Mouse (Mus musculus) heart, embryonic 15.5 days (tissue): Measurements from ENCODE around the gene Hcn3. TPM values are rescaled to one million over a fixed set of nuclear protein-coding genes. Genes with fewer than 3 reads are reported as not detected.
A peak's percentile ranks its signal among the peaks of the same experiment; 100 is the strongest.

Experiments used
- ATAC-seq: fragments of 200-750 bp; cut with Nextera tagmentation; replicated peaks from 2 replicates; pipeline ENCODE4 v1.8.0; 2017; ENCODE audit warnings: low read depth, moderate TSS enrichment; ENCODE audit not compliant: insufficient number of reproducible peaks, insufficient read depth, low FRiP score
- H3K27ac ChIP-seq: fragments of 300-500 bp; sonication (generic); 2 replicates; pipeline ENCODE4 v1.5.1; 2015; ENCODE audit warnings: mild to moderate bottlenecking, inconsistent platforms
- H3K27me3 ChIP-seq: fragments of 300-500 bp; sonication (generic); 2 replicates; pipeline ENCODE4 v1.6.1; 2015; ENCODE audit warnings: inconsistent platforms
- H3K36me3 ChIP-seq: fragments of 300-500 bp; sonication (generic); 2 replicates; pipeline ENCODE4 v1.6.1; 2015; ENCODE audit warnings: mild to moderate bottlenecking, inconsistent platforms
- H3K4me1 ChIP-seq: fragments of 300-500 bp; sonication (generic); replicated peaks from 2 replicates; pipeline ENCODE4 v1.6.1; 2015; ENCODE audit warnings: inconsistent platforms
- H3K4me2 ChIP-seq: fragments of 300-500 bp; sonication (generic); 2 replicates; pipeline ENCODE4 v1.6.1; 2015; ENCODE audit warnings: inconsistent platforms, mild to moderate bottlenecking, moderate library complexity
- H3K4me3 ChIP-seq: fragments of 300-500 bp; sonication (generic); 2 replicates; pipeline ENCODE4 v1.5.1; 2015; ENCODE audit warnings: mild to moderate bottlenecking, inconsistent platforms
- H3K9ac ChIP-seq: fragments of 300-500 bp; sonication (generic); 2 replicates; pipeline ENCODE4 v1.6.1; 2015; ENCODE audit warnings: mild to moderate bottlenecking, inconsistent platforms
- H3K9me3 ChIP-seq: fragments of 300-500 bp; sonication (generic); replicated peaks from 2 replicates; pipeline ENCODE4 v1.6.1; 2016; ENCODE audit warnings: inconsistent platforms
- WGBS: fragments of 180-500 bp; shearing (Covaris S2); methylation state at CpG from one replicate; pipeline ENCODE4 v1.1.7; 2015; ENCODE audit warnings: mixed read lengths; 5-methylcytosine and 5-hydroxymethylcytosine counted together
- polyA plus RNA-seq: library from polyadenylated mRNA; unstranded; fragments of >200 nt; fragmentation: Nextera tagmentation; extraction: Ambion mirVana; gene quantifications from 2 replicates; pipeline ENCODE4 v1.2.1, GENCODE M21; 2015

Hcn3 gene
- polyA plus RNA-seq, 1 experiment from 2014 or later: 0.52 TPM

GRCm38 (mm10) chr3:89136365-89136764 is 23.6 kb downstream of the Hcn3 start:
- no peak overlapping the region for H3K9ac ChIP-seq
- H3K9me3 ChIP-seq: no peaks in the 10 kb centered on the region
- ATAC-seq: 0 out of 2 replicates have a peak, but pooled peaks have one; percentile 37
- H3K4me3 ChIP-seq: no peak overlapping the region
- H3K27me3 ChIP-seq: peaks cover 9% of the 10 kb centered on the region; the same call in 1 of the 2 replicates
- no peak overlapping the region for H3K4me2 ChIP-seq
- H3K27ac ChIP-seq: no peak overlapping the region
- H3K36me3 ChIP-seq: no peaks in the 10 kb centered on the region
- H3K4me1 ChIP-seq: peaks cover 6% of the 10 kb centered on the region; the same call in 1 of the 2 replicates
- WGBS: 38% methylated on average over 9 of the region's 9 CpGs

GRCm38 (mm10) chr3:89135958-89136357 is 24.0 kb downstream of the Hcn3 start, which contains the start of gene Pklr:
TSS of gene Pklr (plus strand) at chr3:89136142.
- Histone ChIP-seq H3K9ac (no peak within 1 kb of the TSS), H3K27ac (no peak within 1 kb of the TSS), H3K4me3 (no peak within 1 kb of the TSS), H3K36me3 (no peaks in the 10 kb centered on the region), H3K4me2 (no peak within 1 kb of the TSS), H3K9me3 (no peaks in the 10 kb centered on the region), H3K27me3 (peaks cover 9% of the 10 kb centered on the region; the same call in 1 of the 2 replicates), H3K4me1 (peaks cover 6% of the 10 kb centered on the region; the same call in 1 of the 2 replicates)
- ATAC-seq: no peak
- 50% methylated on average over 3 of the region's 3 CpGs for WGBS

- H3K27ac ChIP-seq: no peak overlapping the region
- H3K4me3 ChIP-seq: no peak overlapping the region
- WGBS: 63% methylated on average over 1 of the region's 1 CpGs
- no peaks in the 10 kb centered on the region for H3K9me3 ChIP-seq
- peaks cover 9% of the 10 kb centered on the region; the same call in 1 of the 2 replicates for H3K27me3 ChIP-seq
- H3K36me3 ChIP-seq: no peaks in the 10 kb centered on the region
- no peak overlapping the region for H3K4me2 ChIP-seq
- no peak overlapping the region for H3K9ac ChIP-seq
- peaks cover 6% of the 10 kb centered on the region; the same call in 1 of the 2 replicates for H3K4me1 ChIP-seq
- no peak for ATAC-seq
Observed at GRCm38 (mm10) chr3:89133752-89134151, 26.2 kb downstream of the Hcn3 start.

DNA sequence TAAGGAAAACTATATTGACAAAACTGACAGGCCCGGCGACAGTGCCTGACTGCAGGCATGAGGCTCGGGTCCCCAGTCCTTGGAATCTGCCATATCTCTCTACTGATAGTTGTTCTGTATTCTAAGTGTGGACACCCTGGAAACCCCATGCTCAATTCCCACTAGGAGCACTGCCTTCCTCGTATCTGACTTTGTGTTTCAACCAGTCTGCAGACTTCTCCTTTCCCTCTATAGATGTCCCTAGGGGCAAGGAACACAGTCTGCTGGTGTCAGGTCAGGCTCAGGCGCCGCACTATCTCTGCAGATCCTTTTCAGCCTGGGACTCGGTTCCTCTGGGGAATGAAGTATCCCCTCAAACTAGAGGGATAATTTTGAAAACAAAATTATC is 26.9 kb downstream of the Hcn3 start:
- H3K4me3 ChIP-seq: no peak overlapping the region
- 58% methylated on average over 7 of the region's 7 CpGs for WGBS
- peaks cover 6% of the 10 kb centered on the region; the same call in 1 of the 2 replicates for H3K4me1 ChIP-seq
- no peak overlapping the region for H3K4me2 ChIP-seq
- no peaks in the 10 kb centered on the region for H3K9me3 ChIP-seq
- no peak overlapping the region for H3K27ac ChIP-seq
- H3K36me3 ChIP-seq: no peaks in the 10 kb centered on the region
- no peak overlapping the region for H3K9ac ChIP-seq
- no peak for ATAC-seq
- H3K27me3 ChIP-seq: peaks cover 9% of the 10 kb centered on the region; the same call in 1 of the 2 replicates

- peak overlapping the region; percentile 25; the same call in 1 of the 2 replicates for H3K9ac ChIP-seq
- H3K27ac ChIP-seq: no peak overlapping the region
- ATAC-seq: no peak
- H3K4me1 ChIP-seq: peaks cover 6% of the 10 kb centered on the region; the same call in 1 of the 2 replicates
- peak overlapping the region; percentile 41 for H3K4me3 ChIP-seq
- no peaks in the 10 kb centered on the region for H3K36me3 ChIP-seq
- peaks cover 9% of the 10 kb centered on the region; the same call in 1 of the 2 replicates for H3K27me3 ChIP-seq
- H3K4me2 ChIP-seq: peak overlapping the region; percentile 73
- WGBS: 13% methylated on average over 30 of the region's 30 CpGs
- no peaks in the 10 kb centered on the region for H3K9me3 ChIP-seq
Observed at GRCm38 (mm10) chr3:89132285-89133062, 27.5 kb downstream of the Hcn3 start.

DNA sequence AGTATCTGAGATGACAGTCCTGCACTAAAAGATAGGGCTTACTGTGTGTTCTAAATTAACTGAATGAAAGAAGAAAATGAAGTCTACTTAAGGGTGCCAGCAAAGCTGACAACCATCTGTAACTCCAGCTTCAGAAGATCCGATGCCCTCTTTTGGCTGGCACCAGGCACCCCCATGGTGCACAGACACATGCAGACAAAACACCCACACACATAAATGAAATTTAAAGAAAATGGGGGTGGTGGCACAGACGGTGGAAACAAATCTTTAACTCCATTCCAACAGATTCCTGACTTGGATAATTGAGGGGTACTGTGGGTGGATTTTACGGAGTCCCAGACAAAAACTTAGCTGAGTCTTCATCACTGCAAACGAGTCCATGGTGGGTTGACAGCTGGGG is 28.2 kb downstream of the Hcn3 start:
- Histone ChIP-seq H3K27me3 (peaks cover 9% of the 10 kb centered on the region; the same call in 1 of the 2 replicates), H3K9me3 (no peaks in the 10 kb centered on the region), H3K9ac (no peak overlapping the region), H3K36me3 (no peaks in the 10 kb centered on the region), H3K4me2 (peak overlapping the region; percentile 73), H3K27ac (no peak overlapping the region), H3K4me3 (peak overlapping the region; percentile 41; the same call in 1 of the 2 replicates), H3K4me1 (peaks cover 6% of the 10 kb centered on the region; the same call in 1 of the 2 replicates)
- WGBS: 45% methylated on average over 4 of the region's 4 CpGs
- ATAC-seq: no peak

DNA sequence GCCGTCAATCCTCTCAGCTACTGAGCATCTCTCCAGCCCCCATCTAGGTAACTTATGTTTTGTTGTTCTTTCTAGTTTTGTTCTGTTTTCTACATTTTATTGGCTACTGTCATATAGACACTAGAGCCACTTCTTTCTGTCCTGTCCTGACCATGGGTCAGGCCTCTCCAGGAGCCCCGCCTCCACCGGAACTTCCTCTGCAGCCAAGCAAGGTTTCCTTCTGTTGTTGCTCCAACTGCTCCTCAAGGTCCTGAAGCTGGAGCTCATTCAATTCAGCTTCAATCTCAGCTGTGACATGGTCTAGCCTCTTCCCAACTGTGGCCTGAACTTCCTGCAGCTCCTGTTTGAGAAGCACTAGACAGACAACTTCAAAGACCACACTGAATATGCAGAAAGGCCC is 30.1 kb downstream of the Hcn3 start:
- no peak overlapping the region for H3K4me3 ChIP-seq
- no peak overlapping the region for H3K27ac ChIP-seq
- 82% methylated on average over 3 of the region's 3 CpGs for WGBS
- H3K9ac ChIP-seq: no peak overlapping the region
- no peak for ATAC-seq
- H3K4me2 ChIP-seq: no peak overlapping the region
- no peaks in the 10 kb centered on the region for H3K27me3 ChIP-seq
- H3K9me3 ChIP-seq: no peaks in the 10 kb centered on the region
- H3K36me3 ChIP-seq: no peaks in the 10 kb centered on the region
- H3K4me1 ChIP-seq: peaks cover 6% of the 10 kb centered on the region; the same call in 1 of the 2 replicates

DNA sequence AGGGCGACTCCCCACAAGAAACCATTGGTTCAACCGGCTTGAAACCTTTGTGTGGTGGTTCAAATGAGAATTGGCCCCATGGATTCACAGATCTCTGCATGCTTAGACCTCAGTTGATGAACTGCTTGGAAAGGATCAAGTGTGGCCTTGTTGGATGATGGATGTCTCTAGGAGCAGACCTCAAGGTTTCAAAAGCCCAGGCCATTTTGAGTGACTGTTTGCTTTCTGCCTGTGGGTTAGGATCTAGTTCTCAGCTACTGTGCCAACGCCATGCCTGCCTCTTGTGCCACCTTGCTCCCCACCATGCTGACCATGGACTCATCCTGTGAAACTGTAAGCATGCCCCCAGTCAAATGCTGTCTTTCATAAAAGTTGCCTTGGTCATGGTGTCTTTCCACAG is 34.0 kb downstream of the Hcn3 start:
- WGBS: 88% methylated on average over 3 of the region's 3 CpGs
- no peak overlapping the region for H3K4me2 ChIP-seq
- no peak for ATAC-seq

DNA sequence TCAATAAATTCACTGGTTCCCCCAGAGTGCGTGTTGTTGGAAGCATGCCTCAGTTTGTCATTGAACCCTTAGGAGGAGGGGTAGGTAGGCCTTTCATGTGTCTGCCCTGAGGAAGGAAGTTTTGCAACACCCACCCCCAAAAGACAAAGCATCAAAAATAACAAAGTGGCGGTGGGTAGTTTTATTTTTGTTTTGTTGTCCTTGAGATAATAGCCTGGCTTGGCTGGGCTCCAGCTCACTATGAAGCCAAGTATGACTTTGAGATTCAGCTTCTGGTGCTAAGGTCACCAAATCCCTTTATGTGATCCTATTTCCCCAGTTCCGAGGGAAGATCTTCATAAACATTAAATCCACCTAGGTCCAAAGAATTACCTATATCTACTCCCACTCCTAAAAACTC is 35.8 kb downstream of the Hcn3 start:
- Histone ChIP-seq H3K27ac (no peak overlapping the region), H3K27me3 (no peaks in the 10 kb centered on the region), H3K9me3 (no peaks in the 10 kb centered on the region), H3K4me3 (no peak overlapping the region), H3K4me1 (peaks cover 12% of the 10 kb centered on the region), H3K36me3 (no peaks in the 10 kb centered on the region), H3K9ac (no peak overlapping the region), H3K4me2 (no peak overlapping the region)
- ATAC-seq: no peak
- WGBS: 37% methylated on average over 3 of the region's 3 CpGs

More for the DNA sequence above, 34.0 kb downstream of the Hcn3 start:
- no peak overlapping the region for H3K27ac ChIP-seq
- no peaks in the 10 kb centered on the region for H3K9me3 ChIP-seq
- H3K27me3 ChIP-seq: no peaks in the 10 kb centered on the region
- no peak overlapping the region for H3K9ac ChIP-seq
- H3K4me1 ChIP-seq: peaks cover 12% of the 10 kb centered on the region
- no peaks in the 10 kb centered on the region for H3K36me3 ChIP-seq
- H3K4me3 ChIP-seq: no peak overlapping the region

- no peaks in the 10 kb centered on the region for H3K9me3 ChIP-seq
- H3K27me3 ChIP-seq: no peaks in the 10 kb centered on the region; the same call in 1 of the 2 replicates
- no peak overlapping the region for H3K27ac ChIP-seq
- H3K4me3 ChIP-seq: no peak overlapping the region
- H3K9ac ChIP-seq: no peak overlapping the region
- no peak overlapping the region for H3K4me2 ChIP-seq
- ATAC-seq: no peak
- H3K36me3 ChIP-seq: no peaks in the 10 kb centered on the region
- H3K4me1 ChIP-seq: peaks cover 12% of the 10 kb centered on the region
- WGBS: 64% methylated on average over 2 of the region's 2 CpGs
Observed at GRCm38 (mm10) chr3:89123313-89123712, 36.7 kb downstream of the Hcn3 start.

DNA sequence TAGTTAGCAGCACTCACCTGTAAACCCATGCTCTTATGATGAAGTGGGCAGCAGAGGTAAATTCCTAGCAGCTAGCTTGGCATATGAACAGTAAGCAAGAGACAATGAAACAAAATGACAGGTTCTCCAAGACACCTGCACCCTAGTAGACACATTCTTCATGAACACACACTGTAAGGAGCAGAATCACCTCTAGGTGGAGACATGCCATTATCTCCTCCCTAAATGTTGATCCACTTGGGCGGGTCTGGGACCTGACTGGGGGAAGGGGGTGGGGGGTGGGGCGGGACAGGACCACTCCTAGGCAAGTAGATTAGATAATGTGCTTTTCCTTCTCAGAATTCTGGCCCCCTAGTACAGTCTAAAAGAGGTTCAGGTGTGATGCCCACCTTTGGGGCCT is 44.5 kb downstream of the Hcn3 start:
- Histone ChIP-seq H3K9me3 (no peaks in the 10 kb centered on the region), H3K4me3 (no peak overlapping the region), H3K36me3 (no peaks in the 10 kb centered on the region), H3K4me2 (no peak overlapping the region), H3K9ac (no peak overlapping the region), H3K27me3 (no peaks in the 10 kb centered on the region; the same call in 1 of the 2 replicates), H3K27ac (no peak overlapping the region), H3K4me1 (no peaks in the 10 kb centered on the region)
- ATAC-seq: no peak
- 0% methylated on average over 2 of the region's 2 CpGs for WGBS
